Mouse (Mus musculus) MEL (cell line): Measurements from ENCODE around the gene Olfr761. TPM values are rescaled to one million over a fixed set of nuclear protein-coding genes. Genes with fewer than 3 reads are reported as not detected.
"Not testable (repeated sequence)": the region's sequence is repeated elsewhere in the genome, so short reads cannot be mapped to it uniquely, and the experiment has no call there.

Source experiments
- DNase-seq: peaks from one replicate; pipeline ENCODE4 v3.0.0; 2011; ENCODE audit warnings: low read depth, low spot score
- H3K27ac ChIP-seq: 2 replicates; pipeline ENCODE4 v1.5.1; 2012; ENCODE audit warnings: low read depth, mild to moderate bottlenecking, control low read depth, low read length, moderate library complexity; ENCODE audit not compliant: control insufficient read depth
- H3K27me3 ChIP-seq, 2 experiments: fragments of 150-350 bp in 1 of 2; sonication (generic) in 1 of 2; 2 replicates each; pipeline ENCODE4 v1.6.1; 2012; ENCODE audit warnings: low read length in 2 of 2, mild to moderate bottlenecking in 2 of 2, improper control_type of control experiment in 1 of 2, moderate library complexity in 1 of 2; ENCODE audit not compliant: insufficient read depth in 2 of 2, control insufficient read depth in 1 of 2
- H3K36me3 ChIP-seq, 2 experiments: 2 replicates each; pipeline ENCODE4 v1.6.1; 2012 to 2014; ENCODE audit warnings: low read length in 2 of 2, improper control_type of control experiment in 1 of 2, inconsistent platforms in 1 of 2, mild to moderate bottlenecking in 1 of 2; ENCODE audit not compliant: insufficient read depth in 2 of 2, control insufficient read depth in 1 of 2
- H3K4me1 ChIP-seq, 2 experiments: fragments of 150-350 bp in 1 of 2; sonication (generic) in 1 of 2; 2 replicates each; pipeline ENCODE4 v1.6.1; 2012; ENCODE audit warnings: low read length in 2 of 2, improper control_type of control experiment in 1 of 2, mild to moderate bottlenecking in 1 of 2; ENCODE audit not compliant: insufficient read depth in 2 of 2, control insufficient read depth in 1 of 2
- H3K4me3 ChIP-seq, 2 experiments: fragments of 150-350 bp in 1 of 2; sonication (generic) in 1 of 2; 2 replicates each; pipeline ENCODE4 v1.5.1; 2012; ENCODE audit warnings: low read depth in 2 of 2, low read length in 2 of 2, mild to moderate bottlenecking in 2 of 2, moderate library complexity in 2 of 2, control low read depth in 1 of 2, improper control_type of control experiment in 1 of 2; ENCODE audit not compliant: control insufficient read depth in 1 of 2, insufficient read depth in 1 of 2
- H3K79me2 ChIP-seq: 2 replicates; pipeline ENCODE4 v1.6.1; 2012; ENCODE audit warnings: mild to moderate bottlenecking, low read length, moderate library complexity; ENCODE audit not compliant: control insufficient read depth, poor library complexity, insufficient read depth
- H3K9ac ChIP-seq: 2 replicates; pipeline ENCODE4 v1.6.1; 2012; ENCODE audit warnings: low read depth, mild to moderate bottlenecking, control low read depth, low read length, moderate library complexity; ENCODE audit not compliant: control insufficient read depth, poor library complexity, severe bottlenecking
- H3K9me3 ChIP-seq: fragments of 150-350 bp; sonication (generic); replicated peaks from 2 replicates; pipeline ENCODE4 v1.6.1; 2012; ENCODE audit warnings: mild to moderate bottlenecking, low read length, improper control_type of control experiment, moderate library complexity; ENCODE audit not compliant: insufficient read depth
- polyA plus RNA-seq, 2 experiments: library from polyadenylated mRNA; stranded (reverse) in 1 of 2; unstranded in 1 of 2; fragments of >175 nt in 1 of 2; fragments of >200 nt in 1 of 2; gene quantifications; 2 replicates each; pipeline versions ENCODE4 v1.2.1 to v1.2.4; 2012; ENCODE audit warnings: low replicate concordance in 2 of 2, low read depth in 1 of 2; ENCODE audit not compliant: insufficient read length in 2 of 2, insufficient read depth in 1 of 2, missing spikeins in 1 of 2
- total RNA-seq: library from RNA; depleted of rRNA; stranded (reverse); fragments of 300-350 nt; gene quantifications from 2 replicates; pipeline ENCODE4 v1.2.3, GENCODE M21; 2012; rRNA removed

Gene Olfr761
- total and polyA plus RNA-seq, 3 experiments, result not detected

DNA sequence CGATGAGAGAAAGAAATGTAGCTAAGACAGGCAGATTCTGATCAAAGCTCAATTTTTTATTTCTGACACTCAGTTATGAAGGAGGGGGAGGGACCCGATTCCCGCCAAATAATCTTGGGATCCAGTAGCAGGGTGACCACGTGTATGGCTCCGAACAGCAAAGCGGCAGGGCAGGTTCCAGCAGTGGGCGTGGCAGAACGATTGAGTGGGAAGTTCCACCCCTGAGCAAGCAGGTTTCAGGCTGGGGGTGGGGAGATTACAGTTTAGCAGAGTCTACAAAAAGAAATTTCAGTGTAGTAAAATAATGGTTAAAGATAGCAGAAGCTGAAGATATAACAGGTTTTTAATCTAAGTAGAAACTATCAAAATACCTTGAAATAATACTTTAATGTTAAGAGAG is 46.1 kb downstream of the Olfr761 start:
- not testable (repeated sequence) for H3K4me3 ChIP-seq, H3K9ac ChIP-seq, H3K79me2 ChIP-seq, H3K9me3 ChIP-seq, DNase-seq, H3K27me3 ChIP-seq, H3K4me1 ChIP-seq, H3K27ac ChIP-seq, H3K36me3 ChIP-seq

Other genes with a start within 250 kb of the Olfr761 start
- not detected in 2 replicates for gene Olfr120, start 231.3 kb downstream of the Olfr761 start, total RNA-seq
- gene Olfr120, start 231.3 kb downstream of the Olfr761 start, polyA plus RNA-seq, result not detected
- gene Olfr121, start 204.2 kb downstream of the Olfr761 start, total RNA-seq, result not detected in 2 replicates
- gene Olfr121, start 204.2 kb downstream of the Olfr761 start, polyA plus RNA-seq, result not detected
- not detected in 2 replicates for gene Olfr122, start 184.5 kb downstream of the Olfr761 start, total RNA-seq
- gene Olfr122, start 184.5 kb downstream of the Olfr761 start, polyA plus RNA-seq, result not detected
- gene Olfr123, start 159.6 kb downstream of the Olfr761 start, total RNA-seq, result not detected in 2 replicates
- gene Olfr123, start 159.6 kb downstream of the Olfr761 start, polyA plus RNA-seq, result not detected
- not detected in 2 replicates for gene Olfr124, start 153.2 kb downstream of the Olfr761 start, total RNA-seq
- gene Olfr124, start 153.2 kb downstream of the Olfr761 start, polyA plus RNA-seq, result not detected
- not detected in 2 replicates for gene Olfr125, start 120.1 kb downstream of the Olfr761 start, total RNA-seq
- gene Olfr125, start 120.1 kb downstream of the Olfr761 start, polyA plus RNA-seq, result not detected
- gene Olfr126, start 105.6 kb downstream of the Olfr761 start, total RNA-seq, result not detected in 2 replicates
- gene Olfr126, start 105.6 kb downstream of the Olfr761 start, polyA plus RNA-seq, result not detected
- gene Olfr127, start 52.6 kb downstream of the Olfr761 start, total RNA-seq, result not detected in 2 replicates
- under 1 TPM in 1 of 2 experiments, not detected in 1; 0.11 TPM for gene Olfr127, start 52.6 kb downstream of the Olfr761 start, polyA plus RNA-seq
- not detected in 2 replicates for gene Olfr128, start 32.5 kb downstream of the Olfr761 start, total RNA-seq
- not detected for gene Olfr128, start 32.5 kb downstream of the Olfr761 start, polyA plus RNA-seq
- not detected in 2 replicates for gene Olfr129, start 107.0 kb upstream of the Olfr761 start, total RNA-seq
- gene Olfr129, start 107.0 kb upstream of the Olfr761 start, polyA plus RNA-seq, result not detected
- not detected in 2 replicates for gene Olfr130, start 110.8 kb upstream of the Olfr761 start, total RNA-seq
- gene Olfr130, start 110.8 kb upstream of the Olfr761 start, polyA plus RNA-seq, result not detected
- gene Olfr131, start 135.6 kb upstream of the Olfr761 start, total RNA-seq, result not detected in 2 replicates
- not detected for gene Olfr131, start 135.6 kb upstream of the Olfr761 start, polyA plus RNA-seq
- gene Olfr132, start 181.4 kb upstream of the Olfr761 start, total RNA-seq, result not detected in 2 replicates
- not detected for gene Olfr132, start 181.4 kb upstream of the Olfr761 start, polyA plus RNA-seq
- not detected in 2 replicates for gene Olfr133, start 192.2 kb upstream of the Olfr761 start, total RNA-seq
- not detected for gene Olfr133, start 192.2 kb upstream of the Olfr761 start, polyA plus RNA-seq
- not detected in 2 replicates for gene Olfr134, start 218.3 kb upstream of the Olfr761 start, total RNA-seq
- gene Olfr134, start 218.3 kb upstream of the Olfr761 start, polyA plus RNA-seq, result not detected